Mouse (Mus musculus): ENCODE data around the gene Rab44.

Rab44 gene

GRCm38 (mm10) chr17:29170431-29171000 lies 56.6 kb downstream of the Rab44 start:
- DNase-seq = peak; percentile 46

DNA sequence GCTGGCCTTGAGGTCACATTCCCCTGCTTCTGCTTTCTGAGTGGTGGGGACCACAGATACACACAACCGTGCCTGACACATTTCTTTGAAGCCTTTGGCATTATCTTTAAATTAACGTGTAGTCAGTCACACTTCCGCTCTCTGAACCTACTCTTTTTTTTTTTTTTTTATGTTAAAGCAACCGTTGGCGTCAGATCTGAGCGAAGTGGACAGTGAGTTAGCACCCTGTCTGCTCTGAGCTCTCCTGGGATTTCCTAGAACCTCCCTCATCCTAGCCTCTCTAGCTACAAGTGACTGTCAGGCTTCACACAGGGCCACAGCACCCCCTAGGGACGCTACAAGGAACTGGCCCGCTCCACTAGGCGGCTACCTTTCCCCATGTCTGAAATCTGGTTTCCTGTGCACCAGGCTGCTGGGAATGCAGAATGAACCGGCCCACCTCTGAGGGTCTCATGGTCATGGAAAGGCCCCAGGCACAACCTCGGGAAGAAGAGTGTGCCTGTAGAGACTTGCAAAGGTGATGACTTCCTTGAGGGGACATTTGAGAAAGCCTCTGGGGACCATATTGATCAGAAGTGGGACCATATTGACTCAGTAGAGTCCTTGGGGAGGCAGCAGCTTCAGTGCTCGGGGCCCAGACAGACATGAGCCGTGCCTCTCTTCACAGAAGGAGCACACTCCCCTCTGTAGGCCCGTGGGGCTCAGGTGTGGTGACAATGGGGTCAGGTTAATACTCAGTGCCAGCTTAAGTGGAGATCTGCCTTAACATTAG lies 57.2 kb downstream of the Rab44 start:
- DNase-seq = peak; percentile 80

- no peak for DNase-seq
Observed at GRCm38 (mm10) chr17:29172062-29172461, 58.1 kb downstream of the Rab44 start.

DNA sequence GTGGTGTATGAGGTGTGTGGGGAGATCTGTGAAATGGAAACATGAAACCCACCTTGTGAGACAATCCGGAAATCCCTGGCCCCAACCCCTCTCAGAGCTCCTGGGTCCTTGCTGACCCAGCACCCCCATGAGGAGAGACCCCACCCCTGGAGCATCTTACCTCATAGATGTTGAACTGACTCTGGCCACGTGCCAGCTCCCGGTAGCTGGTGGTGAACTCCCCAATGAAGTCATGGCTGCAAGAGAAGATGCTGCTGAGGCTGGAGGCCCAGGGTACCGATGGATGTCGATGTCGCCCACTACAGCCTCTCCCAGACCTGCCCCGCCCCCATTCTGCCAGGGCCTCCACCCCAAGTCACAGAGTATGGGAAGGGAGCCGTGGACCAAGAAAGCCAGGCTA lies 59.2 kb downstream of the Rab44 start:
- no peak for DNase-seq

DNA sequence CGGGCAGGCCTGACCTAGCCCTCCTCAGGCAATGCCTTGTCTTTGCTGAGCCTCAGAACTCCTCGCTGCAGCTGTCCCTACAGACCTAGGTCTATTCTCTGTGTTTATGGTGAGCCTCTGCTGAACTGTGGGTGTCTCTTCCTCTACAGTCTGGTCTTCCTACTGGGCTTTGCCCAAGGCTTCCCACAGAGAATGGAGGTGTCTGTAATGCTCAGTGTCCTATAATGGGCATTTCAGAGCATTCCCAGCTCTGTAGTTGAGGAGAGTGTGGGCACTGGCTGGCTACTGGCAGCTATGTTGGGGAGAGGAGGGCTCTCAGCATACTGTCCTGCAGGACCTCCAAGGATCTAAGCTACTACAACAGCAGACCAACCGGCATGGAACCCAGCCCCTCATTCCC lies 61.7 kb downstream of the Rab44 start:
- DNase-seq = no peak

GRCm38 (mm10) chr17:29176391-29177267 lies 62.7 kb downstream of the Rab44 start:
- DNase-seq = no peak

DNA sequence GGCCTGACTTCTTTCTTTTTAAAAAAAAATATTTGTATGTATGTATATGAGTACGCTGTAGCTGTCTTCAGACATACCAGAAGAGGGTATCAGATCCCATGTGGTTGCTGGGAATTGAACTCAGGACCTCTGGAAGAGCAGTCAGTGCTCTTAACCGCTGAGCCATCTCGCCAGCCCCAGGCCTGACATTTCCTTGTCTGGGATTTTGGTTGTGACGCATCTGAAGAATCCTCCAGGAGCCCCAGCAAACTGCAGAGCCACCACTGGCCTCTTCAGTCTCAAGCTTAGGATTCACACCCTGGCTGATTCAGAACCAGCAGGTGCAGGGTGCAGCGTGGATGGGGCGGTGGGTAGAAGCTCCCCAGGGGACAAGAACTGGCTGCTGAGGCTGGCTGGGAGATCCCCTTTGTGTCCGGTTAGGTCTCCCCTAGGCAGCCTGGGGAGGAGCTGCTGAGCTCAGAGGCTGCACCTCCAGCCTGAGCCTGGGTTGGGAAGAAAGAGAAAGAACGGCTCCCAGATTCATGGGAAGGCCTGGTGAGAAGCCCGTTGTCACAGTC lies 64.6 kb downstream of the Rab44 start:
- no peak for DNase-seq

GRCm38 (mm10) chr17:29179917-29180316 lies 66.0 kb downstream of the Rab44 start:
- no peak for DNase-seq

- no peak for DNase-seq
Observed at GRCm38 (mm10) chr17:29180406-29181127, 66.6 kb downstream of the Rab44 start.

DNA sequence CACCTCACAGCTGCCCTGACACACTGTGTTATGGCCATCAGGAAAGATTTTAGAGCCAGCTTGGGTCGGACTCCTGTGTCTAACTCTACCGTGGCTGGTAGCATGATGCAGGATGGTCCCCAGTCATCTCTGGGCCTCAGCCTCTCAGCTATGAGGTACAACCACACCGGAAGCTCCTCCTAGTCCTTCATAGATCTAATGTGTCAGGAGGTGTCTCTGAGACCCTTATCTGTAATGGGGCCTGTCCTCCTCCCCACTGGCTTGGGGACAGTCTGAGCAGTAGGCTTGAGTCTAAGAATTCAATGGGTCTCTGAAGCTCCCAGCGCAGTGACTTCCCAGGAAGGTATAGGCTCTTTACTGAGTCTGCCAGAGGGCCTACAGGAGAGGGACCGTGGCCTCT lies 67.8 kb downstream of the Rab44 start:
- no peak for DNase-seq

DNA sequence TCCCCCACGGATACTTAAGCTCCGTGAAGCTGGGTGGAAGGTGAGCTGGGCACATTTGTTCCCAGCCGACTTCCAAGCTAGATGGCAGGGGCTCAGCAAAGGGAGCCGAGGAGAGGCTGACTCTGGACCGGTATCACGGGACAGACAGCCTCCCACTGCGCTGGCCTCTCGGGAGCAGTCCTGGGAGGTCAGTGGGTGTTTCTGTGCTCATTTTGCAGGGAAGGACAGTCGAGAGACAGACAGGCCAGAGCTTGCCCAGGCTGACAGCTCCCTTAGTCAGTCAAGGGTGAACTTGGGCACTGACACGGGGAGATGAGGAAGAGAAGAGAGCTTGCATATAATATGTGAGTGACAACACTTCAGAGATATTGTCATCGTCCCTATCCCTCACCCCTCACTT lies 69.2 kb downstream of the Rab44 start:
- no peak for DNase-seq

DNA sequence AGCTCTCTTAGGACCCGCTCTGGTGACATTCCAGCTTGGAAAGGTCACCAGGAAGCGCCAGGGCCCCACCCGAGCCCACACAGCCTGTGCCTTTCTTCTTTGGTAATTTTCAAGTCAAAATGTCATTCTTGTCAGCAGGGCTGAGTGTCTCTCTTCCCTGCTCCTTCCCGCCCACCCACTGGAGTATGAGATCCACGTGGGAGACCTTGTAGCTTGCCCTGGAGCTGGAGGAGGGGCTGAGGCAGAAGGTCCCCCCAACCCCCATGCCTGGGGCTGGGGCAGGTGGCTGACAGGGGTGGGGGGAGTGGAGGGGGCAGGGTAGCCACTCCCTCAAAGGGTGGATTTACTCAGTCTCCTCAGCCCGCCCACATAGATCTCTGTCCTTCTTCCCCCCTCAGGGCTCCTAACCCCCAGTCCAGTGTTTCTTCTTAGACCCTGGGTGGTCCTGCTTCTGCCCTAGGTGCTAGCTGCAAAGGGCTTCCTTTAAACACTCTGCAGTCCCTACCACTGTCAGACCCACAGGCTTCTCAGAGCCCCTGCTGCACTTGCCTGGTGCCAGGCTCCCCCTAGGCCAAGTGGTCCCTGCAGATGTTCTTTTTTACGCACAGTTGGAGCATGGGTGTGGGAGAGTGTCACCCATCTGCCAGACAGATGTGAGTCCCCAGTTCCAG lies 71.6 kb downstream of the Rab44 start:
- no peak for DNase-seq

DNA sequence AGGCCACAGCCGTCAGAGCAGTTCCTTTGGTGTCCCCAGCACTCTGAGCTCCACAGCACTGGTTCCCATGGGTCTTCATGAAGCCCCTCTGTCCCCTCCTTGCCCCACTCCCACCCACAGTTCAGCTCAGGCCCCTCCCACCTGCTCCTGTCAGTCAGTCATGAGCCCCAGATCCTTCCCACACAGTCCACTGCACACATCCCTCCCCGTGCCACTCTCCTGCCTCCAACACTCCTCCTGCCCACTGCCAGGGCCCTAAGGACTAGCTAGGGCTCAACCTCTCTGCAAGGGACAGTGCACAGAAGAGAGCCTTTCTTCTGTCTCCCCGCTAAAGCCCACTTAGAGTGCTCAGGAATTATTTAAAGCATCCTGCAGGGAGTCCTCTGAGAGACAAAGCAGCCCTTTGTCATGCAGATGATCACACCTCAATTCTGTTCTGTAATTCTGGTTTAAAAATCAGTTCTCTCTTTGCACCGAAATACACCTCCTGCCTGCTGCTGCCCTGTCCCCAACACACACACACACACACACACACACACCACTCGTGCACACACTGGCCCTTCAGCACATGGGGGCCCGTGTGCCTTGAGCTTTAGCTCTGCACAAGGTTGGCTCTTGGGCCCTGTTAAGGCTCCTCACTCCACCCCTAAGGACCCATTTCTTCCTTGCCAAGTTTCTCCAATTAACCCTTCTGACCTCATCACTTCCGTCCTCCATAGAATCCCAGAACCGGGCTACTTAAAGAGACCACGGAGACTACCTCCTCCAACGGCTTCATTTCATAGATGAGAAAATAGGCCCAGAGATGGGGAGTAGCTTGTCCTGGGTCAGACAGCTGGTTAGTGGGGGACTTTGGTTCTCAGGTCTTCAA lies 73.3 kb downstream of the Rab44 start:
- no peak for DNase-seq

GRCm38 (mm10) chr17:29188989-29189388 lies 75.0 kb downstream of the Rab44 start:
- DNase-seq = no peak

DNA sequence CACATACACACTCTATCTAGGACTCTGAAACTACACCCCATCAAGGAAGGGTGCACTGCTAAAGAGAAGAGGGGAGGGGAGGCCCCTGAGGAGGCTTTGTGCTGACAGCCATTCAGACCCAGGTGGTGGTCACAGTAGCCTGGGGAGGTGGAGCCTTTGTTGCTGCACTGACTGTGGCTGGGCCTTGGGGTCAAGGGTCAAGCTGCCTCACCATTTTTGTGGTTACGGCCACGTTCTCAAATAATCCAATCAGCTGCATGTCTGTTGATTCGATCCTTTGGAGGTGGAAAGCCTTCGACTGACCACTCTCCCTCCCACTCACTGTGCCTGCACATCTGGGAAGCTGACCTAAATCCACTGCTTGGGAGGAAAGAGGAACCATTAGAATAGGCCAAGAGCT lies 81.6 kb downstream of the Rab44 start:
- no peak for DNase-seq

All from kidney, adult 11 months (tissue).